Mouse (Mus musculus): Measurements from ENCODE around the gene Elmo1. TPM values are rescaled to one million over a fixed set of nuclear protein-coding genes. Genes with fewer than 3 reads are reported as not detected.
A peak's percentile ranks its signal among the peaks of the same experiment; 100 is the strongest.

The Elmo1 gene
- polyA plus RNA-seq, 1 experiment from 2014 or later, result 49.6 TPM

- Histone ChIP-seq H3K4me2 (ENCODE audit: low read length) (no peak overlapping the region), H3K4me1 (ENCODE audit: control insufficient read depth, insufficient read depth, low read depth, low read length) (no peaks in the 10 kb centered on the region; the same call in 1 of the 2 replicates), H3K27me3 (replicated peaks; ENCODE audit: control insufficient read depth, insufficient read depth, low read length) (no peaks in the 10 kb centered on the region), H3K9me3 (ENCODE audit: control insufficient read depth, low read length) (no peaks in the 10 kb centered on the region), H3K27ac (ENCODE audit: low read depth, low read length) (no peak overlapping the region), H3K9ac (ENCODE audit: low read depth, low read length) (no peak overlapping the region), H3K36me3 (ENCODE audit: control insufficient read depth, insufficient read depth, low read length) (no peaks in the 10 kb centered on the region), H3K4me3 (ENCODE audit: low read length) (no peak overlapping the region)
- ATAC-seq, result no peak
- WGBS, result 91% methylated on average over 10 of the region's 10 CpGs
Observed at GRCm38 (mm10) chr13:20125845-20126244, 35.4 kb downstream of the Elmo1 start.

- H3K27ac ChIP-seq (ENCODE audit: low read depth, low read length), result no peak overlapping the region
- H3K4me2 ChIP-seq (ENCODE audit: low read length), result no peak overlapping the region
- H3K36me3 ChIP-seq (ENCODE audit: control insufficient read depth, insufficient read depth, low read length), result no peaks in the 10 kb centered on the region
- no peaks in the 10 kb centered on the region for H3K9me3 ChIP-seq (ENCODE audit: control insufficient read depth, low read length)
- no peak overlapping the region for H3K4me3 ChIP-seq (ENCODE audit: low read length)
- H3K27me3 ChIP-seq (replicated peaks; ENCODE audit: control insufficient read depth, insufficient read depth, low read length), result no peaks in the 10 kb centered on the region
- H3K4me1 ChIP-seq (ENCODE audit: control insufficient read depth, insufficient read depth, low read depth, low read length), result no peaks in the 10 kb centered on the region; the same call in 1 of the 2 replicates
- WGBS, result 59% methylated on average over 4 of the region's 4 CpGs
- no peak overlapping the region for H3K9ac ChIP-seq (ENCODE audit: low read depth, low read length)
- ATAC-seq, result no peak
Observed at GRCm38 (mm10) chr13:20127553-20127952, 37.2 kb downstream of the Elmo1 start.

DNA sequence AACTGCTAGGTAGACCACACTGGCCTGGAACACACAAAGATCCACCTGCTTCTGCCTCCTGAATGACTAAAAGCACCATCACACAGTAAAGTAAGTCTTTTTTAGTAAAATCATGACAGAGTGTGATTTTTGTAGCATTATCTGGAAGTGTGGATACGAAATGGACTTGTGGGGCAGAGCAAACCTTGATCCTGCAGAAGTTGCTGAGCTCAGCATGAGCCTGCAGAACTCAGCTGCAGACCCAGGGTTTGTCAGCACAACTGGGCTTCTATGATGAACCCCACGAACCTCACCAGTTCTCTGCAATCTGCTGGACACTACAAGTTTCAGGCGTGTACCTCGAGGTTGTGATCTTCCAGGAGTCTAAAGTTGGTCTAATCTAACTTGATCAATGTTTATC, 37.7 kb downstream of the Elmo1 start:
- H3K4me1 ChIP-seq (ENCODE audit: control insufficient read depth, insufficient read depth, low read depth, low read length), result no peaks in the 10 kb centered on the region; the same call in 1 of the 2 replicates
- H3K4me3 ChIP-seq (ENCODE audit: low read length), result no peak overlapping the region
- no peaks in the 10 kb centered on the region for H3K36me3 ChIP-seq (ENCODE audit: control insufficient read depth, insufficient read depth, low read length)
- H3K27me3 ChIP-seq (replicated peaks; ENCODE audit: control insufficient read depth, insufficient read depth, low read length), result no peaks in the 10 kb centered on the region
- WGBS, result 87% methylated on average over 4 of the region's 4 CpGs
- no peak overlapping the region for H3K27ac ChIP-seq (ENCODE audit: low read depth, low read length)
- no peak for ATAC-seq
- H3K9me3 ChIP-seq (ENCODE audit: control insufficient read depth, low read length), result no peaks in the 10 kb centered on the region
- no peak overlapping the region for H3K4me2 ChIP-seq (ENCODE audit: low read length)
- no peak overlapping the region for H3K9ac ChIP-seq (ENCODE audit: low read depth, low read length)

GRCm38 (mm10) chr13:20130731-20131130, 40.3 kb downstream of the Elmo1 start:
- H3K4me2 ChIP-seq (ENCODE audit: low read length), result no peak overlapping the region
- no peaks in the 10 kb centered on the region for H3K9me3 ChIP-seq (ENCODE audit: control insufficient read depth, low read length)
- H3K4me3 ChIP-seq (ENCODE audit: low read length), result no peak overlapping the region
- H3K36me3 ChIP-seq (ENCODE audit: control insufficient read depth, insufficient read depth, low read length), result no peaks in the 10 kb centered on the region
- no peaks in the 10 kb centered on the region; the same call in none of the 2 replicates for H3K4me1 ChIP-seq (ENCODE audit: control insufficient read depth, insufficient read depth, low read depth, low read length)
- no peak for ATAC-seq
- H3K27ac ChIP-seq (ENCODE audit: low read depth, low read length), result no peak overlapping the region
- no peak overlapping the region for H3K9ac ChIP-seq (ENCODE audit: low read depth, low read length)
- 84% methylated on average over 3 of the region's 3 CpGs for WGBS
- no peaks in the 10 kb centered on the region for H3K27me3 ChIP-seq (replicated peaks; ENCODE audit: control insufficient read depth, insufficient read depth, low read length)

DNA sequence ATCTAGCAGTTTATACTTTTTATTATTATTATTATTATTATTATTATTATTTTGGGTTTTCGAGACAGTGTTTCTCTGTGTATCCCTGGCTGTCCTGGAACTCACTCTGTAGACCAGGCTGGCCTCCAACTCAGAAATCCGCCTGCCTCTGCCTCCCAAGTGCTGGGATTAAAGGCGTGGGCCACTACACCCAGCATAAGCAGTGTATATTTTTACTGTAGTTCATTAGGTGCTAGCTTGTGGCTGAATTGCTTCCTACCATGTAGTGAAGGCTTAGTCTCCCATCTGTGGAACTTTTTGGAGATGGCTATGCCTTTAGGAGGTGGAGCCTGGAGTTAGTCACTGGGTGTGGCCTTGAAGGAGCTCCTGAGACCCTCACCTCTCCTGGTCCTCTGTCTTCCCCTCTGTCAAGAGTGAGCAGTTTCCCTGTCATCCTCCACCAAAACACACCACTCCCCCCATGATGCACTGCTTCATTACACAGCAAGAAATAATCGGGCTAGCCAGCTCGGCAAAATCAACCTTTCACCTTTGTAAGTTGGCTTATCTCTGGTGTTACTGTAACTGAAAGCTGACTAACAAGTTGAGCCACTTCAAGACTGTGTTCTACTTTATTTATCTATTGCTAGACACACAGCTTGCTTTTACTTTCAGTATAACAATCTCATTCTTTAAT, 41.1 kb downstream of the Elmo1 start:
- H3K36me3 ChIP-seq (ENCODE audit: control insufficient read depth, insufficient read depth, low read length), result no peaks in the 10 kb centered on the region
- no peaks in the 10 kb centered on the region; the same call in none of the 2 replicates for H3K4me1 ChIP-seq (ENCODE audit: control insufficient read depth, insufficient read depth, low read depth, low read length)
- 90% methylated on average over 5 of the region's 5 CpGs for WGBS
- H3K27me3 ChIP-seq (replicated peaks; ENCODE audit: control insufficient read depth, insufficient read depth, low read length), result no peaks in the 10 kb centered on the region
- H3K4me3 ChIP-seq (ENCODE audit: low read length), result no peak overlapping the region
- no peak overlapping the region for H3K4me2 ChIP-seq (ENCODE audit: low read length)
- H3K9ac ChIP-seq (ENCODE audit: low read depth, low read length), result no peak overlapping the region
- no peak for ATAC-seq
- H3K27ac ChIP-seq (ENCODE audit: low read depth, low read length), result no peak overlapping the region
- H3K9me3 ChIP-seq (ENCODE audit: control insufficient read depth, low read length), result no peaks in the 10 kb centered on the region

GRCm38 (mm10) chr13:20131998-20132371, 41.6 kb downstream of the Elmo1 start:
- Histone ChIP-seq H3K9ac (ENCODE audit: low read depth, low read length) (no peak overlapping the region), H3K9me3 (ENCODE audit: control insufficient read depth, low read length) (no peaks in the 10 kb centered on the region), H3K27me3 (replicated peaks; ENCODE audit: control insufficient read depth, insufficient read depth, low read length) (no peaks in the 10 kb centered on the region), H3K36me3 (ENCODE audit: control insufficient read depth, insufficient read depth, low read length) (no peaks in the 10 kb centered on the region), H3K4me3 (ENCODE audit: low read length) (no peak overlapping the region), H3K27ac (ENCODE audit: low read depth, low read length) (no peak overlapping the region), H3K4me1 (ENCODE audit: control insufficient read depth, insufficient read depth, low read depth, low read length) (no peaks in the 10 kb centered on the region; the same call in none of the 2 replicates), H3K4me2 (ENCODE audit: low read length) (no peak overlapping the region)
- ATAC-seq, result no peak
- 92% methylated on average over 4 of the region's 4 CpGs for WGBS

GRCm38 (mm10) chr13:20133602-20134394, 43.4 kb downstream of the Elmo1 start:
- ATAC-seq, result peak; percentile 84

DNA sequence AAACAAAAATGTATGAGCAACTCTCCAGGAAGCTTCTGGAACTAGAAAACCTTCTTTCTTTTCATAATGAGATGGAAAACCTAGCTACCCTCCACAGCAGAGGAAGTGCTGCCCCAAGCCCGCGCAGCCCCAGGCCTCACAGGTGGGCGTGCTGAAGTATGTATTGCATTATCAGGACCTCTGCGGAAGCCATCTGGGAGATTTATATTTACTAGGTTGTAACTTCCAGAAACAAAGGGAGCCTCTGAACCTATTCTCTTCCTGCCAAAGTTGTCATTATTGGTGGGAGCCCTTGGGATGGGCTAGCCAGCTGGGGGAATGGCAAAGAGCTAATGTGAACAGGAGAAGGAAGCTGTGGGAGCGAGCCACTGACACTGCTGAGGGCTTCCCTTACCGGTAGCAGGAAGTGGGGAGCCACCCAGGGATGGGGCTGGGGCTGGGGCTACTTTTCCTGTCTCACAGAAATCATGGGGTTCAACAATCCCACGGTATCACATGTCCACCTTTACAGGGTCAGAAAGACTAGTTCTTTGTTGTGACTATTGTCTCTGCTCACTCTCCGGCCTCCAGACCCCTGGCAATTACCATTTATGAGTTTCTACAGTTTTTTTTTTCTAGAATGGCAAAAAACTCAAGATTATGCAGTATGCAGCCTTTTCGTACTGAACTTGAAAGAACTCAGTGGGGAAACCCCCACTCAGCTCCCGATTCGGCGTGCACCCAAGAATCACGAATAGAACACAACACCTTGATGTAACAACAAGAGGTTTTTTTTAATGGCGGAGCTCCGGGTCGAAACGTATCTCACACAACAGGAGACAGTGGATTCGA, 44.2 kb downstream of the Elmo1 start:
- H3K27me3 ChIP-seq (replicated peaks; ENCODE audit: control insufficient read depth, insufficient read depth, low read length), result no peaks in the 10 kb centered on the region
- no peaks in the 10 kb centered on the region for H3K36me3 ChIP-seq (ENCODE audit: control insufficient read depth, insufficient read depth, low read length)
- no peaks in the 10 kb centered on the region for H3K9me3 ChIP-seq (ENCODE audit: control insufficient read depth, low read length)
- H3K4me2 ChIP-seq (ENCODE audit: low read length), result no peak overlapping the region
- no peak overlapping the region for H3K9ac ChIP-seq (ENCODE audit: low read depth, low read length)
- no peak overlapping the region for H3K27ac ChIP-seq (ENCODE audit: low read depth, low read length)
- 83% methylated on average over 18 of the region's 18 CpGs for WGBS
- peaks cover 4% of the 10 kb centered on the region for H3K4me1 ChIP-seq (ENCODE audit: control insufficient read depth, insufficient read depth, low read depth, low read length)
- H3K4me3 ChIP-seq (ENCODE audit: low read length), result no peak overlapping the region
- ATAC-seq, result no peak

More at GRCm38 (mm10) chr13:20133602-20134394, 43.4 kb downstream of the Elmo1 start:
- no peaks in the 10 kb centered on the region; the same call in none of the 2 replicates for H3K4me1 ChIP-seq (ENCODE audit: control insufficient read depth, insufficient read depth, low read depth, low read length)
- no peaks in the 10 kb centered on the region for H3K9me3 ChIP-seq (ENCODE audit: control insufficient read depth, low read length)
- H3K36me3 ChIP-seq (ENCODE audit: control insufficient read depth, insufficient read depth, low read length), result no peaks in the 10 kb centered on the region
- H3K27ac ChIP-seq (ENCODE audit: low read depth, low read length), result 0 out of 2 replicates have a peak overlapping the region, but pooled peaks have one; percentile 1
- no peak overlapping the region for H3K4me2 ChIP-seq (ENCODE audit: low read length)
- H3K9ac ChIP-seq (ENCODE audit: low read depth, low read length), result no peak overlapping the region
- H3K4me3 ChIP-seq (ENCODE audit: low read length), result no peak overlapping the region
- 36% methylated on average over 6 of the region's 6 CpGs for WGBS
- H3K27me3 ChIP-seq (replicated peaks; ENCODE audit: control insufficient read depth, insufficient read depth, low read length), result no peaks in the 10 kb centered on the region

DNA sequence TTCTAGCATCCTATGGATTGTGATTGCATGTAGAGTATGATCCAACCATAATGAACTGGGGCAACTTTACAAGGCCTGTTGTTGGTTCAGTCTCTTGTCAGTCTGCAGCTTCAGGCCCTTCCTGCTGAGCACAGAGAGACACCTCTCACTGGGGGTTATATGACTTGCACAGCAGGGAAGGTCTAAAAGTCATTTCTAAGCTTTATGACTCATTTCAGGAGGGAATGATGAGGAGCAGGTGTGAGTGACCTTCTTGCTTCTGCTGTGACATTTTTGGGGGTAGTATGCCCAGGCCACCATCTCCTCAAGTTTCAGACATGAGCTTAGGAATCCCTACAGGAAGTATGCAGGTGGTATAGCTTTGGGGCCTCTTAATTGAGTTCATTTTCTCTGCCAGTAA, 46.4 kb downstream of the Elmo1 start:
- ATAC-seq, result no peak
- H3K4me1 ChIP-seq (ENCODE audit: control insufficient read depth, insufficient read depth, low read depth, low read length), result peaks cover 4% of the 10 kb centered on the region
- no peaks in the 10 kb centered on the region for H3K36me3 ChIP-seq (ENCODE audit: control insufficient read depth, insufficient read depth, low read length)
- H3K9me3 ChIP-seq (ENCODE audit: control insufficient read depth, low read length), result no peaks in the 10 kb centered on the region
- no peak overlapping the region for H3K9ac ChIP-seq (ENCODE audit: low read depth, low read length)
- H3K27me3 ChIP-seq (replicated peaks; ENCODE audit: control insufficient read depth, insufficient read depth, low read length), result no peaks in the 10 kb centered on the region
- no peak overlapping the region for H3K4me3 ChIP-seq (ENCODE audit: low read length)
- H3K27ac ChIP-seq (ENCODE audit: low read depth, low read length), result no peak overlapping the region
- H3K4me2 ChIP-seq (ENCODE audit: low read length), result no peak overlapping the region

Measured in hindbrain, embryonic 16.5 days (tissue).